Mouse (Mus musculus) liver, adult 2 months (tissue): ENCODE measurements around the gene Tnfrsf25. TPM values are rescaled to one million over a fixed set of nuclear protein-coding genes. Genes with fewer than 3 reads are reported as not detected.

Source experiments
- DNase-seq: peaks from one replicate; pipeline ENCODE4 v3.0.0-alpha.2; 2011; ENCODE audit warnings: low read depth, low spot score; ENCODE audit errors: extremely low read depth
- H3K27ac ChIP-seq: fragments of 200-500 bp; replicated peaks from 2 replicates; pipeline ENCODE4 v1.5.1; 2012; ENCODE audit warnings: low read depth, mild to moderate bottlenecking, control low read depth, inconsistent platforms, low read length; ENCODE audit not compliant: insufficient read depth
- H3K27me3 ChIP-seq: fragments of 200-500 bp; 2 replicates; pipeline ENCODE4 v1.6.1; 2012; ENCODE audit warnings: mild to moderate bottlenecking, moderate library complexity, low read length, inconsistent platforms; ENCODE audit not compliant: control insufficient read depth, insufficient read depth
- H3K36me3 ChIP-seq: fragments of 200-500 bp; 2 replicates; pipeline ENCODE4 v1.6.1; 2012; ENCODE audit warnings: low read length, inconsistent platforms; ENCODE audit not compliant: control insufficient read depth, insufficient read depth
- H3K4me1 ChIP-seq: fragments of 200-500 bp; 2 replicates; pipeline ENCODE4 v1.6.1; 2011; ENCODE audit warnings: low read length; ENCODE audit not compliant: control insufficient read depth, insufficient read depth
- H3K4me3 ChIP-seq: fragments of 200-500 bp; 2 replicates; pipeline ENCODE4 v1.5.1; 2011; ENCODE audit warnings: low read depth, mild to moderate bottlenecking, control low read depth, low read length, moderate library complexity; ENCODE audit not compliant: insufficient read depth
- H3K79me2 ChIP-seq: fragments of 200-500 bp; 2 replicates; pipeline ENCODE4 v1.6.1; 2012; ENCODE audit warnings: inconsistent platforms, mild to moderate bottlenecking, low read length, moderate library complexity; ENCODE audit not compliant: control insufficient read depth, insufficient read depth
- H3K9ac ChIP-seq: fragments of 200-500 bp; 2 replicates; pipeline ENCODE4 v1.6.1; 2012; ENCODE audit warnings: low read depth, mild to moderate bottlenecking, control low read depth, inconsistent platforms, low read length
- CTCF ChIP-seq: fragments of 200-500 bp; IDR thresholded peaks from 2 replicates; pipeline ENCODE4 v1.5.1; 2011; ENCODE audit warnings: low read depth, low read length, control low read depth
- POLR2A ChIP-seq: fragments of 200-500 bp; IDR thresholded peaks from 2 replicates; pipeline ENCODE4 v1.6.1; 2011; ENCODE audit warnings: low read length, control low read depth; ENCODE audit not compliant: insufficient read depth; ENCODE audit errors: extremely low read depth
- WGBS: fragments of 180-500 bp; shearing (Covaris S2); methylation state at CpG from one replicate; pipeline ENCODE4 v1.1.7; 2018; 5-methylcytosine and 5-hydroxymethylcytosine counted together
- polyA plus RNA-seq: library from polyadenylated mRNA; depleted of rRNA; stranded (reverse); fragments of >200 nt; gene quantifications from 2 replicates; pipeline ENCODE4 v1.2.3, GENCODE M21; 2012
- total RNA-seq: library from RNA; depleted of rRNA; stranded (reverse); fragments of >200 nt; gene quantifications from 2 replicates; pipeline ENCODE4 v1.2.3, GENCODE M21; 2014

The Tnfrsf25 gene
- total and polyA plus RNA-seq, 2 experiments, result 0.28 to 0.72 TPM

DNA sequence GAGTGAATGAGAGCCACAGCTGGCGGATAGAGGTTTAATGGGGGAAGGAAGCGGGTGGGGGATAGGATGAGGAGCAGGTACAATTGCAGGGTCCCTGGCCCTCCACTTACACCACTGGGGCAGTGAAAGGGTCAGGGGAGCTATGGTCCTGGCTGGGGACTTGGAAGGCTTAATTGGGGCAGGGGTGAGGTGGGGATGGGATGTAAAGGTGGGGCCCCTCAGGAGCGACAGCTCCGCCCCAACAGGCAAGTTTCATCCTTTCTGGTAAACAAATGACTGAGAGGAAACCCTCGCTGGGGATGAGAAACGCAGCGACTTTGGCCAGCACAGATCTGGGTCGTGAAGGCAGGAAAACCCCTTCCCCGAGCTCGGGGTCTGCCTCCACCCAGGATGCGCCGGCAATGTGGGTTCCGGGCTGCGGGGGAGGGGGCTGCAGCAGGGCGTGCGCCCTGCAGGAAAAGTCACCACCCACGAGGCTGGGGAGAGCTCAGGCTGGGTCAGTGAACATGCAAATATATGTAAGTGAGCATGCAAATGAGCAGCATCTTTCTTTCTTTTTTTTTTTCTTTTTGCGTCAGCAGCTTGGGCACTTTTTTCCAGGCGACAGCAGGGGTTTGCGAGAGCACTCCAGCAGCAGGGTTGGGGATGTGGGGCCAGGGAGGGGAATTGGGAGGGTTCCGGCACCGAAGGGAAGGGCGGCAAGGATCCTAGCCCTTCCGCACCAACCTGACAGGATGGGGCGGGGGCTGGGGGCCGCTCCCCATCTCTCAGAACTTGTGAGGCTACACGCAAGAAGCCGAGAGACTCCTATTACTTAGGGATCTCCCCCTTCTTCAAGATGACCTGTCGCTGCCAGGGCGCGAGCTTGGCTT, 4.8 kb downstream of the Tnfrsf25 start:
- Histone ChIP-seq H3K27ac (no peak overlapping the region), H3K27me3 (peaks cover 19% of the 10 kb centered on the region), H3K4me3 (no peak overlapping the region), H3K36me3 (no peaks in the 10 kb centered on the region), H3K4me1 (no peaks in the 10 kb centered on the region), H3K79me2 (no peaks in the 10 kb centered on the region), H3K9ac (no peak overlapping the region)
- TF ChIP-seq CTCF (no peak), POLR2A (no peak)
- 9% methylated on average over 31 of the region's 31 CpGs for WGBS
- DNase-seq, result no peak

DNA sequence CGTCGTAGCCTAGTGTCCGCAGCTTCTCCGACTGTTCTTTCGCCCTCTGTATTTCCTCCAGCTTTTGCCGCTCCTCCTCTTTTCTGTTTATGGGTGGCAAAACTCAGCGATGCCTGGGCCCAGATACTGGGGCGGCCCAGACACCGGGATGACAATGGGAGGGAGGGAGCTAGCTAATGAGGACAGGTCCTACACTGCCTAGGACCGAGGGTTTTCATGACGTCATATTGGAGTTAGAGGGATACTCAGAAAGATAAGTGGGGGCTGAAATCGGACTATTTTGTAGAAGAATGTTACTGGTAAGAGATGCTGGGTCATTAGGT, 5.4 kb downstream of the Tnfrsf25 start:
- Histone ChIP-seq H3K9ac (no peak overlapping the region), H3K27me3 (peaks cover 24% of the 10 kb centered on the region), H3K4me3 (no peak overlapping the region), H3K79me2 (no peaks in the 10 kb centered on the region), H3K36me3 (no peaks in the 10 kb centered on the region), H3K27ac (no peak overlapping the region), H3K4me1 (no peaks in the 10 kb centered on the region)
- WGBS, result 7% methylated on average over 12 of the region's 12 CpGs
- TF ChIP-seq CTCF, result no peak
- no peak for DNase-seq

DNA sequence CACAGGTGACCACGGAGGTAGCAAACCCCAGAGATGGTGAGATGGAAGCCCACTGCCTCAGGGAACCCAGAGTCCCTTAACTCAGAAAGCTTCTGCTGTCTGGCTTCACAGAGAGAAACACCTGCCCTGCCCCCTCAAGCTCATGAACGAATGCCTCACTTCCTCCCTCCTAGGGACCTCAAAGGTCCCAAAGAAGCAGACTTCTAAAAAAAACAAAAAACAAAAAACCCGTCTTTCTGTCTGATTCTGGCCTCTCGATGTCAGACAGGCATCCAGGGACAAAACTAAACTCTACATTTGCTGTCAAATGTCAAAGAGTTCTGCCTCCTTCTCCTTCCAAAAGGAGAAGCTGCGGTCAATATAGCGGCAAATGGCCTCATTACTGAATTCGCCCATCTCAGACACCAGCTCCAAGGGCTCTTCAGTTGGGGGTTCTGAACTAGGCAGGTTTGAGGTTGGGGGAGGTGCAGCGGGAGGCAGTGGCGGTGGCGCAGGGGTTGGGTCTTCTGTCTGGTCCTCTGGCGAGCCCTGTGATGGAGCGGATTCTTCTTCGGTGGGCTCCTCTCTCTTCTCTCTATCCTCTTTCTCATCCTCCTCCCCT, 8.7 kb downstream of the Tnfrsf25 start:
- no peak overlapping the region for H3K4me3 ChIP-seq
- peaks cover 28% of the 10 kb centered on the region for H3K27me3 ChIP-seq
- no peak for DNase-seq
- no peak overlapping the region for H3K9ac ChIP-seq
- H3K79me2 ChIP-seq, result no peaks in the 10 kb centered on the region
- no peaks in the 10 kb centered on the region for H3K36me3 ChIP-seq
- no peak for TF ChIP-seq CTCF
- no peak for TF ChIP-seq POLR2A
- H3K4me1 ChIP-seq, result no peaks in the 10 kb centered on the region
- H3K27ac ChIP-seq, result no peak overlapping the region
- WGBS, result 57% methylated on average over 13 of the region's 13 CpGs

DNA sequence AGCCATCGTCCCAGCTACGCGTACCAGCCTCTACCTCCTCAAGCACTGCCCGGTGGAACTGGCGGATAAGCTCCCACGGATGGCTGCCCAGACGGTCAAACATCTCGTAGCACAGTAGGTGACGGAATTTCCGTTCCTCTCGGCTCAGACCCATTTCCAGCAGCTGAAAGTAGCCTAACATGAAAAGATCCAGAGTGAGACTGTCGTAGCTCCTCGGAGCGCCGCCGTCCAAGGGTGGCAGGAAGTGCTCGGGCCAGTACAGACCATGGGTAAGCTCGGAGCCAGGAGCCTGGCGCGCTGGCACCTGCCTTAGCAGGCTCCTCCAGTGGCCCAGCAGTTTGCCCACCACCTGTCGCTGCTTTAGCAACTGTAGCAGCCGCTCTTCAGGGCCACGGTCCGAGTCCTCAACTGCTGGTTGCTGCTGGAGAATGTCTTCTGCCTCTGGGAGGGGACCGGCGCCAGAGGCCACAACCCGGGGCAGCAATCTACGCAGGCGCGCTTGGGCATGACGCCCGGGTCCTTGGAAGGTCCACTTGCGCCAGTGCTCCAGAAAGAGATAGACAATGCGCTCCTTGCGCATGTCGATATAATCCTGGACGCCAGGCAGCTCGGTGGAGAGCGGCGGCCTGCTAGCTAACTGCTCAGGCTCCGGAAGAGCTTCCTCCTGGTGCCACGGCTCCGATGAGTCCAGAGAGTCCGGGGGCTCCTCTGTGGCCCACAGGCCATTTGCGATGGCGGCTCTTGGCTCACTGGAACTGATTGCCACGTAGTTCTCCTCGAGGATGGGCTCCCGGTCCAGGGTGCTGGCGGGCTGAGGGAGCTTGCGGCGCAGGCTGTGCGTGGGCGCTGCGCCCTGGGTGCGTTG, 9.7 kb downstream of the Tnfrsf25 start:
- Histone ChIP-seq H3K27me3 (peaks cover 20% of the 10 kb centered on the region), H3K79me2 (no peaks in the 10 kb centered on the region), H3K27ac (no peak overlapping the region), H3K9ac (no peak overlapping the region; the same call in 1 of the 2 replicates), H3K4me3 (peak overlapping the region; percentile 37; the same call in 1 of the 2 replicates), H3K36me3 (no peaks in the 10 kb centered on the region), H3K4me1 (no peaks in the 10 kb centered on the region)
- 46% methylated on average over 56 of the region's 56 CpGs for WGBS
- DNase-seq, result no peak
- TF ChIP-seq POLR2A, result no peak
- TF ChIP-seq CTCF, result no peak

DNA sequence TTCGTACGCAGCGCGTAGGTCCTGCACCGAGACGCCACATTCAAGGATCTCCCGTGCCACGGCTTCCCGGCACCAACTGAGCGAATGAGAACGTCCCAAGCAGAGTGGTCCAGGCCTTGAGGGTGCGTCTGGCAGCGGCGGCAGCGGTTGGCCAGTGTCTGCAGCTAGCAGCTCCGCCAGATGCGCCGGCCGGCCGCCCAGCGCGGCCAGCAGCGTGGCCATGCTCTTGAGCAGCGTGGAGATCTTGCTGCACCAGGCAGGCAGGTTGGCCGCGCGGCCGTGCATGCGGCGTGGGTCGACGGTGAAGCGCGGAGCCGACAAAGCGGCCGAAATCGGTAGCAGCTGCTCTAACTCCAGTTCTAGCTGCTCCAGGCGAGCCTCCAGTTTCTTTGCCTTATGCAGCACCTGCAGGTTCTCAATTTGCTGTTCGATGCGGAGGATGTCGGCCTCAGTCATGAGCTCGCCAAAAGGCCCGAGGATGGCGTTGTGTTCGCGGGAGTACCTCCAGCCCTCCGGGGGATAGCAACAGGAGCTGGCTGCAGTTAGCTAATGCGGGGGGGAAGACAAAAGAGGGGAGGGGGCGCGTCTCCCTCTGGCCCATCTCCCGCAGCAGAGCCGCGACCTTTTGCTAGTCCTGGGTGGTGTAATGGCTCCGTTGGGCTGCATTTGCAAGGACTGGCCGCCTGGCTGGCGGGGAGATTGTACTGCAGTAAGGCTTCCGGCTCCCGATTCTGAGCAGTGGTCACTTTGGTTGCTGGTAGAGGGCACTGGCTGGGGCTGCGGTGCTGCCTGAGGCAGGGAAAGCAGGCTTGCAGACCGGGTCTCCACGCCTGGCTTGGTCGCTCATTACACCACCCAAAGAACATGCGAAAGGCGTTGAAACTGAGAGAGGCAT, 10.5 kb downstream of the Tnfrsf25 start:
- DNase-seq, result no peak
- no peak for TF ChIP-seq CTCF
- peaks cover 11% of the 10 kb centered on the region for H3K27me3 ChIP-seq
- H3K9ac ChIP-seq, result peak overlapping the region; percentile 33; the same call in 1 of the 2 replicates
- no peaks in the 10 kb centered on the region for H3K79me2 ChIP-seq
- no peaks in the 10 kb centered on the region for H3K4me1 ChIP-seq
- no peak overlapping the region for H3K27ac ChIP-seq
- 43% methylated on average over 65 of the region's 65 CpGs for WGBS
- no peaks in the 10 kb centered on the region for H3K36me3 ChIP-seq
- peak overlapping the region; percentile 37; the same call in 1 of the 2 replicates for H3K4me3 ChIP-seq
